Mouse (Mus musculus) intestine, embryonic 16.5 days (tissue): ENCODE results near the gene Rbfox3. TPM values are rescaled to one million over a fixed set of nuclear protein-coding genes. Genes with fewer than 3 reads are reported as not detected.
A peak's percentile ranks its signal among the peaks of the same experiment; 100 is the strongest.

Source experiments
- ATAC-seq: fragments of 200-750 bp; cut with Nextera tagmentation; 2 replicates; pipeline ENCODE4 v1.8.0; 2017; ENCODE audit warnings: moderate TSS enrichment, moderate library complexity
- H3K27ac ChIP-seq: fragments of 300-500 bp; sonication (generic); 2 replicates; pipeline ENCODE4 v1.5.1; 2014; ENCODE audit warnings: mild to moderate bottlenecking, low read length
- H3K27me3 ChIP-seq: fragments of 300-500 bp; sonication (generic); replicated peaks from 2 replicates; pipeline ENCODE4 v1.6.1; 2014; ENCODE audit warnings: low read length, control low read depth, mixed read lengths; ENCODE audit not compliant: control insufficient read depth, insufficient read depth
- H3K36me3 ChIP-seq: fragments of 300-500 bp; sonication (generic); 2 replicates; pipeline ENCODE4 v1.6.1; 2014; ENCODE audit warnings: low read length, control low read depth; ENCODE audit not compliant: control insufficient read depth, insufficient read depth
- H3K4me1 ChIP-seq: fragments of 300-500 bp; sonication (generic); 2 replicates; pipeline ENCODE4 v1.6.1; 2014; ENCODE audit warnings: low read length, control low read depth, mixed read lengths; ENCODE audit not compliant: control insufficient read depth, insufficient read depth
- H3K4me2 ChIP-seq: fragments of 300-500 bp; sonication (generic); 2 replicates; pipeline ENCODE4 v1.6.1; 2014; ENCODE audit warnings: low read depth, low read length, control low read depth
- H3K4me3 ChIP-seq: fragments of 300-500 bp; sonication (generic); 2 replicates; pipeline ENCODE4 v1.5.1; 2014; ENCODE audit warnings: mild to moderate bottlenecking, low read length
- H3K9ac ChIP-seq: fragments of 300-500 bp; sonication (generic); 2 replicates; pipeline ENCODE4 v1.6.1; 2014; ENCODE audit warnings: low read depth, low read length
- H3K9me3 ChIP-seq: fragments of 300-500 bp; sonication (generic); 2 replicates; pipeline ENCODE4 v1.6.1; 2016; ENCODE audit warnings: low read length, control low read depth; ENCODE audit not compliant: control insufficient read depth
- WGBS: fragments of 180-500 bp; shearing (Covaris S2); extraction: QIAGEN DNeasy Blood & Tissue Kit; methylation state at CpG from one replicate; pipeline ENCODE4 v1.1.7; 2014; 5-methylcytosine and 5-hydroxymethylcytosine counted together
- microRNA-seq: library from miRNA; unstranded; fragments of <30 nt; microRNA quantifications from one replicate; pipeline ENCODE4, GENCODE M21; 2016
- polyA plus RNA-seq: library from polyadenylated mRNA; unstranded; fragments of >200 nt; fragmentation: Nextera tagmentation; extraction: Ambion mirVana; gene quantifications from 2 replicates; pipeline ENCODE4 v1.2.1, GENCODE M21; 2015

Gene Rbfox3
- polyA plus RNA-seq, 1 experiment from 2014 or later = 0.98 TPM

- Histone ChIP-seq H3K4me2 (no peak overlapping the region), H3K27me3 (no peaks in the 10 kb centered on the region), H3K36me3 (no peaks in the 10 kb centered on the region), H3K27ac (no peak overlapping the region), H3K9me3 (no peaks in the 10 kb centered on the region), H3K4me3 (no peak overlapping the region), H3K9ac (no peak overlapping the region), H3K4me1 (no peaks in the 10 kb centered on the region)
- WGBS = 13% methylated on average over 3 of the region's 3 CpGs
- peak; percentile 77 for ATAC-seq
Measured at GRCm38 (mm10) chr11:118445843-118446242, 465.6 kb downstream of the Rbfox3 start.

DNA sequence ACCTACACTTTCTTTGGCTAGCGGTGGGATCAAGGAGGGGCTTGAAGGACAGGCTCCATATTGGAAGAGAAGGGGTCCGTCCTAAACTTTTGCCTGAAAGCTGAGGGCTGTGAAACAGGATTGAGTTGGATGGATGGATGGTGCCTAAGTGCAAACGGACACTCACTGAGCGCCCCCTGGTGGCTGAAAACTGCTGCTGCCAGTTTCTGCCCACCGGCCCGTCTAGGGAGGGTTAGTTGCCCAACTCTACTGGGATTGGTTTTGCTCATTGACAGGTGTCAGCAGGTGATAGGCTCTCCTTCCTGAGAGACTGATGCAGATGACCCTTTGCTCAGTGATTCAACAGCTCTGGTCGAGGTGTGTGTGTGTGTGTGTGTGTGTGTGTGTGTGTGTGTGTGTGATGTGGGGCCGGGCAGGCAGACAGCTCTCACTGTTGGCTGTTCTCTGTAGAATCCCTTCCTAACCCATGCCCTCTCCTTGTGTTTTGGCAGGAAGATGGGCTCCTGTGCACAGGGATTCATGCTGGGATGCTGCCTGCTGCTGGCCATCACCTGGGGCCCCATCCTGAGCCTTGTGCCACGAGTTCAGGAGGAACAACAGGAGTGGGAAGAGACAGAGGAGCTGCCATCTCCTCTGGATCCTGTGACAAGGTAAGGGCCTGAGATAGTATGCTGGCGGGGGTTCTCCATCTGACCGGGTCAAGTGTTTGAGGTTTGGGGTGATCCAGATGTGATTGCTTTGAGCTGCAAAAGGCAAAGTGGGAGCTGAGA lies 468.0 kb downstream of the Rbfox3 start:
- WGBS = 34% methylated on average over 11 of the region's 11 CpGs
- Histone ChIP-seq H3K9me3 (no peaks in the 10 kb centered on the region), H3K4me1 (peaks cover 8% of the 10 kb centered on the region), H3K4me3 (no peak overlapping the region), H3K36me3 (no peaks in the 10 kb centered on the region), H3K27ac (no peak overlapping the region), H3K27me3 (no peaks in the 10 kb centered on the region), H3K4me2 (no peak overlapping the region), H3K9ac (no peak overlapping the region)
- peak; percentile 50; the same call in 1 of the 2 replicates for ATAC-seq

GRCm38 (mm10) chr11:118442691-118443090 lies 468.7 kb downstream of the Rbfox3 start:
- Histone ChIP-seq H3K36me3 (no peaks in the 10 kb centered on the region), H3K9ac (no peak overlapping the region), H3K9me3 (no peaks in the 10 kb centered on the region), H3K27ac (no peak overlapping the region), H3K27me3 (no peaks in the 10 kb centered on the region), H3K4me2 (no peak overlapping the region), H3K4me1 (peaks cover 10% of the 10 kb centered on the region), H3K4me3 (no peak overlapping the region)
- peak; percentile 21; the same call in 1 of the 2 replicates for ATAC-seq
- WGBS = 63% methylated on average over 13 of the region's 13 CpGs

Small RNA genes lying within 50 kb of the gene (microRNA-seq; reads per million reads assigned to microRNA genes)
- not detected for gene Gm25040

Other genes with a start within 250 kb of the Rbfox3 start
- 0.57 and 1.7 TPM in 2 replicates for gene Enpp7, start 76.6 kb upstream of the Rbfox3 start, polyA plus RNA-seq
- 17.8 and 18.1 TPM in 2 replicates for gene Cbx2, start 111.4 kb upstream of the Rbfox3 start, polyA plus RNA-seq
- 8.1 and 8.5 TPM in 2 replicates for gene Cbx8, start 129.4 kb upstream of the Rbfox3 start, polyA plus RNA-seq
- 9.3 and 10.0 TPM in 2 replicates for gene Cbx4, start 174.6 kb upstream of the Rbfox3 start, polyA plus RNA-seq